In the genomic region with DNA sequence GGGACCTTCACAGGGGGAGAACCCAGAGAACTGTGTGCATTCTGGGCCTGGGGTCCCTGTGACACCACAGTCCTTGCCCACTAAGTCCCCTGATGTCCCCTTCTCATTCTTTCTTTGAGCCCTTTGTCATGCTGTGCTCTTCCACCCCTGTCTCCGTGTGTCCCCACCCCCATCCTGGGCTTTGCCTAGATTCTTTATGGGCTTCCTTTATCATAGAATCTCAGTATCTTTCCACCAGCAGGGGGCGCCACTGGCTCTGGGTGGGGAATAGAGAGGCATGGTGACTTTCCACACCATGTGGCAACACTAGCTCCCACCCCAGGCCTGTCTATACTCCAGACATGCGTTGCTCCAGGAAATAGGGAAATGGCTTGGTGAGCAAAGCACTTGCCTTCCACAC, we compare ENCODE assay signal across 8 mouse cellular contexts. TPM values are rescaled to one million over a fixed set of nuclear protein-coding genes. Genes with fewer than 3 reads are reported as not detected.
DNase-seq lines count a peak whose midpoint lies in the region; ATAC-seq lines count a peak whose summit lies in the region.

No protein-coding gene starts in this region.

- DNase-seq in adrenal gland, adult 2 months = peak; percentile 88
- peak; percentile 91 for DNase-seq in embryo, embryonic 11 days
- DNase-seq in gastrocnemius, postnatal 36 days = peak; percentile 84 to 94
- DNase-seq in left cerebral cortex, postnatal 25 days (ENCODE audit: low spot score in 2 of 2) = peak; percentile 81 to 88
- peak; percentile 88 for DNase-seq in mesoderm, embryonic 11.5 days (ENCODE audit: low read depth, low spot score)
- DNase-seq in right cerebral cortex, postnatal 25 days = peak; percentile 76
- peak; percentile 83 to 88 for DNase-seq in urinary bladder, postnatal 36 days (ENCODE audit: low spot score in 2 of 2)

- 0 out of 2 replicates have a peak overlapping the region, but pooled peaks have one; percentile 22 for H3K4me2 ChIP-seq in intestine, embryonic 15.5 days (replicated peaks)

- peak overlapping the region; percentile 17; the same call in 1 of the 2 replicates for H3K9ac ChIP-seq in intestine, embryonic 15.5 days

- no peaks in the 10 kb centered on the region for H3K36me3 ChIP-seq in intestine, embryonic 15.5 days

- peaks cover 41% of the 10 kb centered on the region for H3K4me1 ChIP-seq in intestine, embryonic 15.5 days (replicated peaks)

- H3K27ac ChIP-seq in intestine, embryonic 15.5 days = peak overlapping the region; percentile 66

- H3K27me3 ChIP-seq in intestine, embryonic 15.5 days (replicated peaks) = no peaks in the 10 kb centered on the region

- intact Hi-C loops in gastrocnemius, postnatal 36 days (cut with DNase I) = loop anchor here (1.0 to 5.0 kb wide), 5 partner anchors 18 to 346 kb away; a partner anchor contains a TSS
- intact Hi-C loops in left cerebral cortex, postnatal 25 days (cut with DNase I) = loop anchor here (1.0 to 5.0 kb wide), 3 partner anchors 56 to 196 kb away; a partner anchor contains a TSS

- H3K9me3 ChIP-seq in intestine, embryonic 15.5 days = no peaks in the 10 kb centered on the region

- peak; percentile 65 for ATAC-seq in intestine, embryonic 15.5 days

- H3K4me3 ChIP-seq in intestine, embryonic 15.5 days (replicated peaks) = no peak overlapping the region

- WGBS in intestine, embryonic 15.5 days = 5% methylated on average over 3 of the region's 3 CpGs

RNA-seq across cellular contexts. Expression of a gene that starts 46.1 kb away (rescaled TPM):
- 10 to 100 TPM; 23.0 to 25.2 TPM for total RNA-seq in adrenal gland, adult 2 months (2021)
- 27.8 and 38.6 TPM in 2 replicates for polyA plus RNA-seq in adrenal gland, adult 2 months (2012; rRNA removed)
- total RNA-seq in gastrocnemius, postnatal 36 days (2021) = 10 to 100 TPM; 12.9 to 13.2 TPM
- 40.4 and 41.5 TPM in 2 replicates for polyA plus RNA-seq in intestine, embryonic 15.5 days (2015; fragmentation: Nextera tagmentation; extraction: Ambion mirVana)
- 10 to 100 TPM; 15.3 to 19.2 TPM for total RNA-seq in left cerebral cortex, postnatal 25 days (2021)

RNA-seq across cellular contexts. Expression of a gene that starts 57.1 kb away (rescaled TPM):
- not detected for total RNA-seq in adrenal gland, adult 2 months (2021)
- not detected in 2 replicates for polyA plus RNA-seq in adrenal gland, adult 2 months (2012; rRNA removed)
- not detected for total RNA-seq in gastrocnemius, postnatal 36 days (2021)
- polyA plus RNA-seq in intestine, embryonic 15.5 days (2015; fragmentation: Nextera tagmentation; extraction: Ambion mirVana) = 0.75 and 0.82 TPM in 2 replicates
- total RNA-seq in left cerebral cortex, postnatal 25 days (2021) = not detected
